Mouse (Mus musculus) forebrain, embryonic 12.5 days (tissue): Measurements from ENCODE around the gene Dhx34. TPM values are rescaled to one million over a fixed set of nuclear protein-coding genes. Genes with fewer than 3 reads are reported as not detected.

Experiments
- ATAC-seq: fragments of 200-750 bp; cut with Nextera tagmentation; 2 replicates; pipeline ENCODE4 v1.8.0; 2017; ENCODE audit warnings: moderate TSS enrichment; ENCODE audit not compliant: low FRiP score
- H3K27ac ChIP-seq: fragments of 300-500 bp; sonication (generic); 2 replicates; pipeline ENCODE4 v1.5.1; 2016; ENCODE audit warnings: mild to moderate bottlenecking
- H3K27me3 ChIP-seq: fragments of 300-500 bp; sonication (generic); 2 replicates; pipeline ENCODE4 v1.6.1; 2016; ENCODE audit warnings: mild to moderate bottlenecking
- H3K36me3 ChIP-seq: fragments of 300-500 bp; sonication (generic); replicated peaks from 2 replicates; pipeline ENCODE4 v1.6.1; 2016; ENCODE audit warnings: mild to moderate bottlenecking
- H3K4me1 ChIP-seq: fragments of 300-500 bp; sonication (generic); 2 replicates; pipeline ENCODE4 v1.6.1; 2016
- H3K4me2 ChIP-seq: fragments of 300-500 bp; sonication (generic); 2 replicates; pipeline ENCODE4 v1.6.1; 2016; ENCODE audit warnings: mild to moderate bottlenecking, moderate library complexity
- H3K4me3 ChIP-seq: fragments of 300-500 bp; sonication (generic); replicated peaks from 2 replicates; pipeline ENCODE4 v1.5.1; 2016; ENCODE audit warnings: mild to moderate bottlenecking
- H3K9ac ChIP-seq: fragments of 300-500 bp; sonication (generic); 2 replicates; pipeline ENCODE4 v1.6.1; 2016; ENCODE audit warnings: mild to moderate bottlenecking
- H3K9me3 ChIP-seq: fragments of 300-500 bp; sonication (generic); 2 replicates; pipeline ENCODE4 v1.6.1; 2016
- WGBS: fragments of 180-500 bp; shearing (Covaris S2); methylation state at CpG from one replicate; pipeline ENCODE4 v1.1.7; 2016; 5-methylcytosine and 5-hydroxymethylcytosine counted together
- polyA plus RNA-seq: library from polyadenylated mRNA; unstranded; fragments of >200 nt; fragmentation: Nextera tagmentation; extraction: Ambion mirVana; gene quantifications from 2 replicates; pipeline ENCODE4 v1.2.1, GENCODE M21; 2016

Dhx34 gene
- polyA plus RNA-seq, 1 experiment from 2014 or later = 17.1 TPM

DNA sequence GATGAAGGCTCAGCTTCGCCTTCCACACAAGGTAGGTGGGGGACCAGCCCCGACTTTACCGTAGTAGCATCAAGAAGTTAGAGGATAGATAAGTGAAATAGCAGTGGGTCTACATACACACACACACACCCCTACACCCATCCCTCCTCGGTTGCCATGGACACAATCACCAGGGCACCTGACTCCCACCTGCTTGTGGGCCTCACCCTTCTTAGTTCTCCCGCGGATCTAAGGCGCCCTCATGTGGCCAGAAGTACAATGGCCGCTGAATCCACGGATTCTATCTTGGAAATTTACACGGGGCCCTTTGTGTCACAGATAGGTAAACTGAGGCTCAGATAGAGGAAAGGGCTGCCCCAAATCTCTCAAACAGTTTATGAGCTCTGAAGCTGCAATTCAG is 68.3 kb downstream of the Dhx34 start:
- Histone ChIP-seq H3K27me3 (peaks cover 13% of the 10 kb centered on the region), H3K4me1 (peaks cover 5% of the 10 kb centered on the region), H3K36me3 (0 out of 2 replicates have a peak, but pooled peaks cover 8% of the 10 kb centered on the region), H3K9me3 (no peaks in the 10 kb centered on the region), H3K9ac (no peak overlapping the region), H3K4me3 (no peak overlapping the region), H3K27ac (no peak overlapping the region), H3K4me2 (no peak overlapping the region)
- ATAC-seq = peak; percentile 88
- 20% methylated on average over 10 of the region's 10 CpGs for WGBS

DNA sequence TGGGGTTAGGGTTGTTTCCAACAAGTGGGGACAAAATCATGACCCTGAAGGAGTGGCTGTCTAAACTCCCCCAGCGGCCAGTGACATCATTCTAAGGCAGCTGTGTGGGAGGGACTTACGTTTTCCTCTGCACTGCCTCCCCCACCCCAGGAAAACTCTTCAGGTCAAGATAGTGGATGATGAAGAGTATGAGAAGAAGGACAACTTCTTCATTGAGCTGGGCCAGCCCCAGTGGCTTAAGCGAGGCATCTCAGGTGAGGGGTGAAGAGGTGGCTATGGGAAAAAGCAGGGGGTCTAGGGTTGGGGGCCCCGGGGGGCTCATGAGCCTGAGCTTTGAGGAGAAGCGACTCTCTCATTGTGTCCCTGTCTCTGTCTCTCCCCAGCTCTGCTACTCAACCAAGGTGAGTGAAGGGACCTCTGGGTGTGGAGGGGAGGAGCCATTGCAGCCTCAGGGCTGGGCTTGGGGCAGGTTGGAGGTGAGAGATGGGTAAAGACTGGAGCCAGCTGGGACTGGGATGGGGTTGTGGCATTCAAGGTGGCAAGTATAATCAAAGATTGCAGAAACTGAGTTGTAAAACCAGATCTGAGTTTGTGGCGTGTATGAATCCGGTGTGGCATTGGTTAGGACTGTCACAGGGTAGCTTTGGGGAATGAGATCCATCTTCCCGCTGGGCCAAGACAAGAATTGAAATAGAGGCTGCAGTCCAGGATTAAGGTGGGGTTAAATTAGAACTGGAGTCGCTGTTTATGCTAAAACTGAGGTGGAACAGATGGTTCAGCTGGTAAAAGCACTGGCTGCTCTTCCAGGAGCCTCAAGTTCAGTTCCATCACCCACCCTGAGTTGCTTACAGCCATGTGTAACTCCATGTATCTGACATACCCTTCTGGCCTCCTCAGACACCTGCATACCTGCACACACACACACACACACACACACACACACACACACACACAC is 71.4 kb downstream of the Dhx34 start:
- H3K4me3 ChIP-seq = no peak overlapping the region
- no peak overlapping the region for H3K27ac ChIP-seq
- peaks cover under 1% of the 10 kb centered on the region; the same call in 1 of the 2 replicates for H3K36me3 ChIP-seq
- H3K9me3 ChIP-seq = no peaks in the 10 kb centered on the region
- peaks cover 21% of the 10 kb centered on the region for H3K4me1 ChIP-seq
- no peak overlapping the region for H3K4me2 ChIP-seq
- no peaks in the 10 kb centered on the region for H3K27me3 ChIP-seq
- no peak for ATAC-seq
- no peak overlapping the region for H3K9ac ChIP-seq
- WGBS = 75% methylated on average over 9 of the region's 9 CpGs

DNA sequence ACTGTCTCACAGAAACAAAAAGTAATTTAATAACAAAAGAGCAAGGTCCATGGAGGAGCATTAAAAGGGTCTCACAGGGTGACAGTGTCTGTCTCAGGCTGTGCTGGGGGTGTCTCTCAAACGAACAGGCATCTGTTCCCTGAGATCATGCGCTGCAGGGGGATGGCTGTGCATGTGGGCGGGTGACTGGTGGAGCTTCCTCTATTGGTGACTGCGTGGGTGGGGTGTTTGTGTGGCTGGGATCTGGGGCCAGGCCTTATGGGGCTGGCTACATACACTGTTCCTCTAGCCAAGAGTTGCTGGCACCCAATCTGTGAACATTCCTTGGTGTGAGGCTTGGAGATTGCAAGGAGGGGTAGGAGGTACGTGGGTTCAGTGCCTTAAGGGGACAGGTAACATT is 72.6 kb downstream of the Dhx34 start:
- peaks cover 21% of the 10 kb centered on the region for H3K4me1 ChIP-seq
- no peak for ATAC-seq
- no peaks in the 10 kb centered on the region for H3K9me3 ChIP-seq
- H3K36me3 ChIP-seq = peaks cover 10% of the 10 kb centered on the region
- no peak overlapping the region for H3K4me2 ChIP-seq
- H3K27me3 ChIP-seq = no peaks in the 10 kb centered on the region; the same call in 1 of the 2 replicates
- no peak overlapping the region for H3K27ac ChIP-seq
- no peak overlapping the region for H3K9ac ChIP-seq
- no peak overlapping the region for H3K4me3 ChIP-seq
- 69% methylated on average over 5 of the region's 5 CpGs for WGBS

DNA sequence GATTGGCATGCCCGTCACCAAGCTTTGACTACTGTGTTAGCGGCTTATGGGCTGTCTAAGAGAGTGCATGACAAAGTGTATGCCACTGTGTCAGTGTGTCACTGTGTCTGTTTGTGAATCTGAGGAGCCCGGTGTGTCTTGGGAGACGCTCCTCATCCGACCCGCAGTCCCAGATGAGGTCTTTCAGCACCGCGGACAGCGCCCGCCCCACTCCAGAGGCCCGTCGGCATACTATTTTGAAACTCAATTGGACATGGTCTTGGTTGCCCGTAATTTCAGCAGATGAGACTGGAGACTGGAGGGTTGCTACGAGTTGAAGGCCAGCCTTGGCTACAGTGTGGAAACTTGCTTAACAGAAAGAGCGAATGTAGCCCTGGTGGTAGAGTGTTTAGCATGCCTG is 74.2 kb downstream of the Dhx34 start:
- H3K4me3 ChIP-seq = no peak overlapping the region
- H3K9ac ChIP-seq = no peak overlapping the region
- 14% methylated on average over 15 of the region's 15 CpGs for whole genome bisulfite sequencing
- 0 out of 2 replicates have a peak, but pooled peaks have one; percentile 28 for ATAC-seq
- no peak overlapping the region for H3K4me2 ChIP-seq
- peaks cover 10% of the 10 kb centered on the region for H3K36me3 ChIP-seq
- peak overlapping the region; percentile 21 for H3K27ac ChIP-seq
- peaks cover 17% of the 10 kb centered on the region for H3K4me1 ChIP-seq
- no peaks in the 10 kb centered on the region for H3K9me3 ChIP-seq
- no peaks in the 10 kb centered on the region; the same call in 1 of the 2 replicates for H3K27me3 ChIP-seq

Other genes starting within 250 kb of the Dhx34 start
- gene Bicra, start 174.1 kb downstream of the Dhx34 start, polyA plus RNA-seq = 9.1 and 9.5 TPM in 2 replicates
- not detected in 2 replicates for gene Zfp541, start 160.2 kb downstream of the Dhx34 start, polyA plus RNA-seq
- 150 and 156 TPM in 2 replicates for gene Napa, start 123.6 kb downstream of the Dhx34 start, polyA plus RNA-seq
- gene Kptn, start 102.1 kb downstream of the Dhx34 start, polyA plus RNA-seq = 24.6 and 29.4 TPM in 2 replicates
- gene Slc8a2, start 92.2 kb downstream of the Dhx34 start, polyA plus RNA-seq = 0.49 and 0.66 TPM in 2 replicates
- 91.2 and 94.9 TPM in 2 replicates for gene Meis3, start 46.9 kb downstream of the Dhx34 start, polyA plus RNA-seq
- gene C5ar2, start 22.1 kb upstream of the Dhx34 start, polyA plus RNA-seq = not detected in 2 replicates
- gene C5ar1, start 37.5 kb upstream of the Dhx34 start, polyA plus RNA-seq = 0.70 and 0.73 TPM in 2 replicates
- gene Inafm1, start 51.6 kb upstream of the Dhx34 start, polyA plus RNA-seq = 13.4 and 14.5 TPM in 2 replicates
- 42.3 and 44.6 TPM in 2 replicates for gene Ccdc9, start 64.8 kb upstream of the Dhx34 start, polyA plus RNA-seq
- gene Bbc3, start 86.4 kb upstream of the Dhx34 start, polyA plus RNA-seq = 12.8 and 14.6 TPM in 2 replicates
- gene Sae1, start 165.8 kb upstream of the Dhx34 start, polyA plus RNA-seq = 403 and 415 TPM in 2 replicates
- 25.5 and 27.0 TPM in 2 replicates for gene Zc3h4, start 178.9 kb upstream of the Dhx34 start, polyA plus RNA-seq
- 42.4 and 53.1 TPM in 2 replicates for gene Tmem160, start 230.7 kb upstream of the Dhx34 start, polyA plus RNA-seq